Mouse (Mus musculus) granulocyte monocyte progenitor cell, adult 5-6 weeks (primary cell): ENCODE results near the gene Sval1. TPM values are rescaled to one million over a fixed set of nuclear protein-coding genes. Genes with fewer than 3 reads are reported as not detected.

Experiments used
- ATAC-seq: replicated peaks from 2 replicates; pipeline ENCODE4 v1.8.0; 2016; ENCODE audit warnings: mild to moderate bottlenecking, moderate TSS enrichment, inconsistent platforms; ENCODE audit not compliant: poor library complexity, severe bottlenecking
- total RNA-seq, 2 experiments: library from RNA; stranded (forward) in 1 of 2; stranded (reverse) in 1 of 2; fragments of 200-712, 200-1000 nt in 1 of 2; fragments of >200 nt in 1 of 2; fragmentation: Nextera tagmentation in 1 of 2; gene quantifications; 2 replicates each; pipeline ENCODE4 v1.2.3; 2014 to 2017

Sval1 gene
- total RNA-seq (2014; fragmentation: Nextera tagmentation), result not detected in 2 replicates
- not detected in 2 replicates for total RNA-seq (2017)

DNA sequence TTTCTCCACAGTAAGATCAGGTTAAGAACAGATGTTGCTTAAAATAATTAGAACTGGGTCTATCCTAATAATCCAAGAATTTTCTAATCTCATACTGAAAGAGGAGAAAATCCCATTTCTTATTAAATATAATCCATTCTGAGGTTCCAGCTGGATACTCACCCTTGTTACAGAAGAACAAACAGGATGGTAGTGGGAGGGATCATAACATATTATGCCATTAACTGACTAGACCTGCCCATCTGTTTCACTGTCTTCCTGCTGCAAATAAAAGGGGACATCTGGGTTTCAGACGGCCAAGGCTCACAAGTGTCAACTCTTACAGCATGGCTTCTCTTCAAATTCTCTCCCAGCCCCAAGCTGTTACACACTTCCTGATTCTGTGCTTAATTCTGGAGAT, at the start of gene Sval1:
Sval1 (plus strand) TSS at position 301 of the 400 bp plus-strand sequence.
- no peak for ATAC-seq

DNA sequence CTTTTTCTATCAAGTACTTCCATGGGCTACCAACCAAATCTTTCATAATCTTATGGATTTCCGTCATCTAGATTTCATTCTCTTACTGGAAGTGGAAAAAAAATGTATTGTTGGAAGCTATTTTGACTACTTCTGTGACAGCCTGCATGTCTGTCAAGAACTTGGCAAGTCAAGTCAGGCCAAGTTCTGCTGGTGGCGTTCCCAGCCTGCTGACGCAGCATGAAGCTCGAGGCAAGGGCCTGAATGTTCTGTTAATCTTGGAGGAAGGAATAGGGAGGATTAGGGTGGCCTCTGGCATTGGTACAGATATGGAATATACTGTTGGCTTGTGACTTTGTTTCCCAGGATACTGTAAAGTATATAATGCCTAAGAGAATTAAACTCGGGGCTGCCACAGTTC, 39.8 kb upstream of the Sval1 start:
- no peak for ATAC-seq

DNA sequence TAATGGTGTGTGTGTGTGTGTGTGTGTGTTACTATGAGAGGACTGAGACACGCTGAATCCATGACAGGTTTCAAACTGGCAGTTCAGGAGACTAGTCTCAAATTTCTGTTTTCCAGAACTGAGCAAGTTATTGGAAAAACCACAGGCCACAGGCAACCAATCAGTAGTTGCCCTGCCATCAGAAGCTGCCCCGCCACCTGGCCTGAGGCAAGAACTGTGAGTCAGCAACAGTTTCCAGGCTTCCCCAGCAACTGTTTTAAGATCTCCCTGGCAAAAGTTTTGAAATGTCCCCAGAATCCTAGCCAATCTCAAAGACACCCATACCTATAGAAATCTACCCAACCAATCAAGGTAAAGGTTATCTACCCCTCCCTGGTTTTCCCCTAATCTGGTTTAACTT, 36.5 kb upstream of the Sval1 start:
- no peak for ATAC-seq

DNA sequence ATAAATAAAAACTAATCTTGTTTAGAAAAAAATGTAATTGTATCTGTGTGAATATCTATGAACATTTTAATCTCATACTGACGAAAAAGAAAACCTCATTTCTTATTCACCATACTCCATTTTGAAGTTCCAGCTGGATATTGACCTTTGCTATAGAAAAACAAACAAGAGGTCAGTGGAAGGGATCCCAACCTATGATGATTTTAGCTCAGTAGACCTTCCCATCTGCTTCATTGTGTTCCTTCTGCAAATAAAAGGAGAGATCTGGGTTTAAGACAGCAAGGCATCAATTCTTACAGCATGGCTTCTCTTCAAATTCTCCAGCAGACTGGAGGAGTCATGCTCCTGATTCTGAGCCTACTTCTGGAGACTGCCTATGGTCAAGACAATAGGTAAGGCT, 16.4 kb downstream of the Sval1 start, which contains the start of gene Sval3:
Sval3 (plus strand) TSS at position 301 of the 400 bp plus-strand sequence.
- ATAC-seq, result no peak

Other genes with a start within 250 kb of the Sval1 start
- gene Kel, start 247.3 kb upstream of the Sval1 start, total RNA-seq (2014; fragmentation: Nextera tagmentation), result 0.98 and 13.5 TPM in 2 replicates
- 0.13 and 1.7 TPM in 2 replicates for gene Kel, start 247.3 kb upstream of the Sval1 start, total RNA-seq (2017)
- gene Olfr459, start 176.5 kb upstream of the Sval1 start, total RNA-seq (2014; fragmentation: Nextera tagmentation), result not detected in 2 replicates
- gene Olfr459, start 176.5 kb upstream of the Sval1 start, total RNA-seq (2017), result not detected in 2 replicates
- not detected in 2 replicates for gene Pip, start 104.1 kb upstream of the Sval1 start, total RNA-seq (2014; fragmentation: Nextera tagmentation)
- not detected in 2 replicates for gene Pip, start 104.1 kb upstream of the Sval1 start, total RNA-seq (2017)
- not detected in 2 replicates for gene Sval2, start 98.6 kb upstream of the Sval1 start, total RNA-seq (2014; fragmentation: Nextera tagmentation)
- gene Sval2, start 98.6 kb upstream of the Sval1 start, total RNA-seq (2017), result not detected in 2 replicates
- not detected in 2 replicates for gene Sval3, start 16.5 kb downstream of the Sval1 start, total RNA-seq (2014; fragmentation: Nextera tagmentation)
- gene Sval3, start 16.5 kb downstream of the Sval1 start, total RNA-seq (2017), result not detected in 2 replicates
- gene Sva, start 86.8 kb downstream of the Sval1 start, total RNA-seq (2014; fragmentation: Nextera tagmentation), result not detected in 2 replicates
- not detected in 2 replicates for gene Sva, start 86.8 kb downstream of the Sval1 start, total RNA-seq (2017)
- gene Tas2r139, start 189.3 kb downstream of the Sval1 start, total RNA-seq (2014; fragmentation: Nextera tagmentation), result not detected in 2 replicates
- gene Tas2r139, start 189.3 kb downstream of the Sval1 start, total RNA-seq (2017), result not detected in 2 replicates